Mouse (Mus musculus) forebrain, embryonic 10.5 days (tissue): ENCODE measurements around the gene Anxa10. TPM values are rescaled to one million over a fixed set of nuclear protein-coding genes. Genes with fewer than 3 reads are reported as not detected.

Experiments
- polyA plus RNA-seq: library from polyadenylated mRNA; unstranded; fragments of >200 nt; fragmentation: Nextera tagmentation; extraction: Ambion mirVana; gene quantifications from 2 replicates; pipeline ENCODE4 v1.2.1, GENCODE M21; 2016

Anxa10 gene
- polyA plus RNA-seq, 1 experiment from 2014 or later = not detected

Other genes with a start within 250 kb of the Anxa10 start
- 48.8 and 51.6 TPM in 2 replicates for gene Palld, start 220.5 kb downstream of the Anxa10 start, polyA plus RNA-seq
- 0.02 TPM in 1 of 2 replicates, not detected in the other for gene Ddx60, start 195.1 kb downstream of the Anxa10 start, polyA plus RNA-seq